Mouse (Mus musculus) G1E (cell line): Measurements from ENCODE around the gene Srsf9.

Experiments used
- GATA1 ChIP-seq: IDR thresholded peaks from 2 replicates; pipeline ENCODE4 v1.6.1; 2012; ENCODE audit warnings: borderline replicate concordance, low read length, inconsistent platforms, mixed read lengths
- TAL1 ChIP-seq: conservative IDR thresholded peaks from 2 replicates; pipeline ENCODE4 v1.6.1; 2012; ENCODE audit warnings: low read depth, low read length, inconsistent platforms, mixed read lengths

GRCm38 (mm10) chr5:115316968-115317644 lies 9.9 kb upstream of the Srsf9 start:
- TF ChIP-seq GATA1 = no peak
- TF ChIP-seq TAL1 = no peak
